Mouse (Mus musculus) inflammation-experienced regulatory T-cells (primary cell): ENCODE measurements around the gene Hes1. TPM values are rescaled to one million over a fixed set of nuclear protein-coding genes. Genes with fewer than 3 reads are reported as not detected.

Source experiments
- polyA plus RNA-seq, 2 experiments: library from polyadenylated mRNA; unstranded; fragments of 100-300 nt; shearing (Covaris generic); gene quantifications; one replicate each; pipeline ENCODE4 v1.2.1; 2017

The Hes1 gene
- under 1 TPM in 1 of 2 experiments, not detected in 1; 0.68 TPM for polyA plus RNA-seq

GRCm38 (mm10) chr16:30063984-30064453 lies at the start of gene Hes1:
Gene Hes1, plus strand, starts transcription at chr16:30064384.

Other genes with a start within 250 kb of the Hes1 start
- gene Cpn2, start 203.1 kb downstream of the Hes1 start, polyA plus RNA-seq, result under 1 TPM; 0.07 to 0.69 TPM
- under 1 TPM; 0.04 to 0.27 TPM for gene Lrrc15, start 218.9 kb downstream of the Hes1 start, polyA plus RNA-seq
- gene Gp5, start 246.4 kb downstream of the Hes1 start, polyA plus RNA-seq, result 1 to 10 TPM in 1 of 2 experiments, under 1 TPM in 1; 0.35 to 3.1 TPM